Mouse (Mus musculus) embryo, embryonic 11.5 days (tissue): ENCODE data around the gene Apol6.

ENCODE experiments used
- DNase-seq: peaks from one replicate; pipeline ENCODE4 v3.0.0-alpha.2; 2012; ENCODE audit warnings: low read depth, low spot score

The Apol6 gene

GRCm38 (mm10) chr15:77105273-77105672 lies 60.7 kb downstream of the Apol6 start:
- no peak for DNase-seq
